Mouse (Mus musculus) megakaryocyte-erythroid progenitor cell, adult 5-6 weeks (primary cell): Measurements from ENCODE around the gene Enthd1. TPM values are rescaled to one million over a fixed set of nuclear protein-coding genes. Genes with fewer than 3 reads are reported as not detected.
A peak's percentile ranks its signal among the peaks of the same experiment; 100 is the strongest.
"Not testable (repeated sequence)": the region's sequence is repeated elsewhere in the genome, so short reads cannot be mapped to it uniquely, and the experiment has no call there.

Experiments
- ATAC-seq: replicated peaks from 2 replicates; pipeline ENCODE4 v1.8.0; 2016; ENCODE audit warnings: mild to moderate bottlenecking, inconsistent platforms; ENCODE audit not compliant: severe bottlenecking, poor library complexity, low FRiP score, low TSS enrichment
- total RNA-seq, 2 experiments: library from RNA; stranded (forward) in 1 of 2; stranded (reverse) in 1 of 2; fragments of 200-1000, 215-1000 nt in 1 of 2; fragments of >200 nt in 1 of 2; fragmentation: Nextera tagmentation in 1 of 2; gene quantifications; 2 replicates each; pipeline ENCODE4 v1.2.3; 2014 to 2017

Enthd1 gene
- total RNA-seq (2014; fragmentation: Nextera tagmentation), result not detected in 2 replicates
- total RNA-seq (2017), result not detected in 2 replicates

DNA sequence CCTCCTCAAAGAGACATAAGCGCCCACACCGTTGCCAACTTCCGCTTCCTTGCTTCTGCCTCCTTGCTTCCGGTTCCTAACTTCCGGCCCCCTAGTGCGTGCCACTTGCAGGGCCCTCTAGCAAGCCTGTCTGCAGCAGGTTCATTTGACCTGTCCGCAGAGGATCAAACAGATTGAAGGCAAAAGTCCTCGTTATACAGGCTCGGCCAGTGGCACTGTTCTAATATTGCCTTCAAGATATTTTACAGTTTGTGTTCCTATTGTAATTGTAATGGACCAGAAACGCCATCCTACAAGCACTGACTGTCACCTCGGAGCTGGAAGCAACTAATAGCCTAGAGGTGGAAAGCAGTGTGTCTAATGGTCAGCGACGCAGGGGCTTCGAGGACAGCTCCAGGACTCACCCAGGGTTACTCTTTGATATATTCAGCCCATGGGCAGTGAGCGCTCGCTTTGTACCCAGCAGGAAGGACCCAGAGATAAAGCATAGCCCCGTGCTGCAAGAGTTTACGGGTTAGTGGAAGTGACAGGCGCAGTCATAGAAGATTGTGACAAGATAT, at the start of gene Enthd1:
TSS of gene Enthd1 (minus strand) at position 51 of the 560 bp plus-strand sequence.
- no peak for ATAC-seq

DNA sequence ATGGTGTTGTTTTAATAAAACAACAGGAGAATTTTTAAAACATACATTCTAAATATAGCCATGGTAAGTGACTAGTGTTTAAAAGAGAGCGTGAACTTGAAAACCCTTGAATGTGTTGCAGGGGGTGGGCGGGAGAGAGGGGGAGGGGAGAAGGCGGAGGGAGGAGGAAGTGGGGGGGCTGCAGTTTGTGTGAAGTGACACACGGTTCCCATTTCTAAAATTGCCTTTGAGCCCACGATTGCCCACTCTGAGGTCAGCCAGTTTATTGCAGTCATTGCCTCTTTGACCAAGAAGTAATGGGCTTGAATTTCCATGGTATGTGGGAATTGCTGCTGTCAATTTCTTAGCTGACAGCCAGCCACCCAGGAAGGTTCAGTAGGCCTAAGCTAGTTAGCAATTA, 48.9 kb upstream of the Enthd1 start:
- ATAC-seq, result no peak

DNA sequence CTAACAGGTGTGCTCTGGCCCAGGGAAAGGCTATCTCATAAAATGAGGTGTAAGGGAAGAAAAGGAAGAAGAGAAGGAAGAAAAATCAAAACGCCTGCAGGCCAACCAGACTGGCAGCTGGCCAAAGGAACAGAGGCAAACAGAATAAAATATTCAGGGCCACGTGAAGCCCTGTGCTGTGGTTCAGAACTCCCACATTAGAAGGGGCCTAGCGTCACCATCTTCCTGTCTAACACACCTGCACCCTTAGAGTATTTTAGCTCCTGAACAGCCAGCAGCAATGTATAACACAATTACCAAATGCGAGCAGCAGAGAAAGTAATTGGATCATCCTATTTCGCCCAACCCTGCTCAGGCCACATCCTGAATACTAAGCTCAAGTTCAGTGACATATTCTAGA, 46.5 kb upstream of the Enthd1 start:
- no peak for ATAC-seq

DNA sequence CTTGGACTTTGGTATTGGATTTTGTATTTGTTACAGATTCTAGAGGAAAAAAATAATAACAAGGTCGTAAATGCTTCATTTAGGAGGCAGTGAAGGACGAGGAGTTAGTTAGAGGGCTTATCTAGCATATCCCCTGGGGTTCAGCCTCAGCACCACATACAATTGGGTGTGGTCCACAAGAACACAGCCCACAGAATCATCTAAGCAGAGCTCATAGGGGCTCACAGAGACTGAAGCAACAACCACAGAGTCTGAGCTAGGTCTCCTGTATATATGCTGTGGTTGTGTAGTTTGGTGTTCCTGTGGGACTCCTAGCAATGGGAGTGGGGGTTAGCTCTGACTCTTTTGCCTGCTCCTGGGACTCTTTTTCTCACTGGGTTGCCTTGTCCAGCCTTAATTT, 45.4 kb upstream of the Enthd1 start:
- ATAC-seq, result no peak

DNA sequence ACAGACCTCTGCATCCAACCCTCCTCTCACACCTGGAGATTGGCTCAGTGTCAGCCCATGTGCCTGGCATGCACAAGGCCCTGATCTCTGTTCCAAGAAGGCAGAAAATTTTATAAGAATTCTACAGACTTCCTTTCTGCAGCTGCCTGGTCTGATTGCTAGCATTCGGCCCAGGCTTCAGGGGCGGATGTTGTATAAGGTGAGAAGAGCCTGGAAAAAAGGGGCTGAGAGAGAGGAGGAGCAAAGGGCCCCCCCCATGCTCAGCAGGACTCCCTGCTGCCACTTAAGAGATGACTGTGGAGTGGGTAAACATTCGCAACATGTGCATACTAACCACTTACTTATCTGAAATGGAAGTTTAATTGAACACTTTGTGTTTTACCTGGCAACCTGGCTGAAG, 43.0 kb upstream of the Enthd1 start:
- ATAC-seq, result no peak

DNA sequence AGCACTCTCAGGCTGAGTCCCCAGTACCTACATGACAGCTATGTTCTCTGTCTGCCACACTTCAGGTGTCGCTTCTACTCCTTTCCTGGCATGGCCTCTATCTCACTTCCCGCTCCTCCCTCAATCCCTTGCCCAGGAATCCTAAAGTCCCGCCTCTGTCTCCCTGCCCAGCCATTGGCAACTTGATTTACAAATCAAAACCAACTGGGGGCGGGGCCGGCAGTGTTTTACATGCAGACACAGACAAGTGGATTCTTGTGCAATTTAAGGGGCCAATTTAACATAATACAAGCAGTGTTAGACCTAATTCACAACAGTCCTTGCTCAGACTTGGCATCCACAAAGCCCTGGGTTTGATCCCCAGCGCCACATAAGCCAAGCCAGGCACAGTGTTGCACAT, 39.1 kb upstream of the Enthd1 start:
- ATAC-seq, result no peak

DNA sequence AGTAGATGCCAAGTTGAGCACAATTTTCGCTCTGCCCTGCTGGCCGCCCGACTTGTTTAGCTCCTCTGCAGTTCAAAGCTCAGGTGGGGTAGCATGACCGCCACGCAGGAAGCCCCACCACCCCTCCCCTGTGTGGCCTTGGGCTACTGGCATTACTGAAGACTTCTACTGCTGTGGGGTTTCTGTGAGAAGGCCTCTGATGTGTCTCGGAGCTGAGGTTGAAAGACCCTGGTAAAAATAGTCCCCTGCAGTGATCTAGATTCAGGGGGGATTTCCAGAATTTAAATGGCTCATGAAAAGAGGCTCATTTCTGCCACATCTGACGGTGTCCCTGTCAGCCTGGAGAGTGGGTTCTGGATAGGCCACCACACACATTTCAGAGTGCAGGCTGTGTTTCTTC, 37.5 kb upstream of the Enthd1 start:
- ATAC-seq, result no peak

DNA sequence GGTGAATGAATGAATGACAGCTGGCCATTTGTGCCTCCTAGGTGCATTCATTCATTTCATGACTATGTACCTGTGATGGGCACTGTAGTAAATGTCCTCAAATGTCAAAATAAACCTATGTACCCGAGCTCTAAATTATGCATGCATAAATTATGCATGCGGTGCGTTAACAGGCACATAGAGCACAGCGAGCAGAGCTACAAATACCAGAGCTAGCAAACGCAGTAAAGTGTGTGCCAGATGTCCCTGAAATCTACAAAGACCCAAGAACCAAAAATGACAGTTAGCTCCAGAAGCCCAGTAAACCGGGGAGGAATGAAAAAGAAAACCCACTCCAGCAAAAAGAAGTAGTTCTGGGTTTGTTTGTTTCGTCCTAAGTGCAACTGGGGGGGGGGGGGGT, 36.5 kb upstream of the Enthd1 start:
- no peak for ATAC-seq

DNA sequence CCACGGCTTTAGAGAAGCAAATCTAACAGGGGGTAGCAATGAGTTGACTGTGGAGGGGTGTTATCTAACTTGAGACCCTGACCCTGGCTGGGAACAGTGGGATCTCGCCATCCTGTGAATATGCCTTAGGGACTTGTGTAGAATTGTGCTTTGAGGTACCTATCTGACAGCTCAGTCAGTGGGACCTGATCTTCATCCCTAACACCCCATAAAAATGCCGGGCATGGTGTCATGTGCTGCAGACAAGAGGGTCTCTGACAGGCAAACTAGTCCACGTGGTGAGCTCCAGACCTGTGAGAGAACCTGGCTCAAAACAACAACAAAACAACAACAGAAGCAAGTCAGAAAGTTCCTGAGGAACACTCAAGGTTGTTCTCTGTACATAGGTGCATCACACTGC, 34.9 kb upstream of the Enthd1 start:
- ATAC-seq, result no peak

DNA sequence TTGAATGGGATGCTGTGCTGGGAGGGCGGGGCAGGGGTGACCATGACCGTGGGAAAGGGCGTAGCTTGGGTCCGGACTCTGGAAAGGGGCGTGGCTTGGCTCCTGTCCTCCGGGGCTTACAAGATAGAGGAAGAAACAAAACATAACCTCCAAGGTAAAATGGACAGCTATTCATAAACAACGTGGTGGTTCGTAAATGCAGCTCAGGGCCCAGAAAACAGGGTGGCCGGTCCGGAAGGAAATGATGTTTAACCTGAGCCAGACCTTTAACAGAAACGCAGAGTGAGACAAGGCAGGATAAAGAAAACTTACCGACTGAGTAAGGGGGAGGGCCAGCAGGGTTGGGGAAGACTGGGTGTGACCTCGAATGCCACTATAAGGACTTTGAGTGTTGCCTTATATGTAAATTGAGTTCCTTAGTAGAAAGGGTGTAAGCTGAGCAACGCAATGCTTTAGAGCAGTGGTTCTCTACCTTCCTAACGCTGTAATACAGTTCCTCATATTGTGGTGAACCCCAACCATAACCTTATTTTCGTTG, 34.3 kb upstream of the Enthd1 start:
- ATAC-seq, result peak; percentile 82

DNA sequence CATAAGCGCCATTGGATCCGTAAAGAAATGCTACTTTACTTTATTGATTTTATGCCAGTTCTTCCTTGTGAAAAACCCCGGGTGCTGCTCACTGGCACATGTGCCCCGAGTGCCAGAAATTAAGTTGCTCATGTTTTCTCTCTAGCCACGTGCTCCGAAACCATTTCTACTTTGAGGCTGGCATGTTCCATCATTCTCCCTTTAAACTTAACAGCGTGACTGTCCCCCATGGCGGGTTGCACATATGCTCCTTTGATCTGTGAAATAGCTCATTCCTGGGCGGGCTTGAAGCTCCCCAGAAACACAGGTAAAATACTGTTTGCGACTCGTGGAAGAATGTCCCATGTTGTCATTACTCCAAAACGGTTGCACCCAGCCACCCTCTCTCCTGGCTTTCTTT, 33.8 kb upstream of the Enthd1 start:
- ATAC-seq, result no peak

DNA sequence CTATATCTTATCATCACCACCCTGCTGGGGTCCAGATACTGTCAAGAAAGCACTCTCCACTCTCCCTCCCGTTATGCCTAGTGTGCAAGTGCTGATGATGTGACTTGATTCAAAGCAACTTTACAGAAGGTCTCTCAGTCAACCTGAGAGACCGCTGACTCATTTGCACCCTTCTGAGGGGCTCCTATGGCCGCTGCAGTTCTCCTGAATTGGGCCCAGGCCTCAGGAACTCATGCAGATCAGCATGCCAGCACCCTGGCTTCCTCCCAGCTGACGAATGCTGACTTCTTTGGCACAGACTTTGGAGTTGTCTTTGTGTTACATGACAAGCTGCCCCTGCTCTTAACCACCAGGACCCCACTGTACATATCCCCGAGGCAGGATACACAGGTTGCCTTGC, 28.9 kb upstream of the Enthd1 start:
- ATAC-seq, result no peak

DNA sequence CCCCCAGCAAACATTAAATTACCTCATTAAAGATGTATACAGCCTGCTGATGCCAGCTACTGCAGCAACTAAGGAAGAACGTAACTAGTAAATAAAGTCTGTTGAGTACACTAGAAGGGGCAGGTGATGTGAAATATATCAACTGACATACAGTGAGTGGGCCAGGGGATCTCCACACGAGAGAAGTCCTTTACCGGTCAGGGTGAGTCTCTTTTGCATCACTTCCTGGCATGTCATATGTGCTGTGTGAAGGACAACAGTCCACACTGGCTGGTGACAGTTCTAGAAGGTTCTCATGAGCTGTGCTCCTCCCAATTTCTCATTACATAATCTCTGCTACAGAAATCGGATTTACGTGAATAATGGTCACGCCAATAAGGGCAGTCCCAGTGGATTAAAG, 27.8 kb upstream of the Enthd1 start:
- no peak for ATAC-seq

DNA sequence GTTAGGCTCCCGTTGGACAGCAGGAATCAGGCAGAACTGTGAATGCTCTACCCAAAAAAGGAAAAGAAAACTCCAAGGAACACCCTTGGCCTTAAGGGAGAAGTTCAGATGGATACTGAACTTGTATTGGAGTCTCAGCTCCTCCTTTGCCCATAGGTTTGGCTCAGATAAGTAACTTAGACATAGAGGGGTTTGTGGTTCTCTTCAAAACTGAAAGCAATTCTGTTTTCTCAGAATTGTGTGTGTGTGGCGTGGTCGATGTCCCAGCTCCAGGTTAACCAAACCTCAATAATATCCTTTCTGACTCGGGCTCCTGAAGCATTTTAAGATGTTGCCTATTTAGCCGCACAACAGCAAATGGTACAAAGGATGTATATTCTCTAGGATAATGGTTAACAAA, 25.7 kb upstream of the Enthd1 start:
- no peak for ATAC-seq

DNA sequence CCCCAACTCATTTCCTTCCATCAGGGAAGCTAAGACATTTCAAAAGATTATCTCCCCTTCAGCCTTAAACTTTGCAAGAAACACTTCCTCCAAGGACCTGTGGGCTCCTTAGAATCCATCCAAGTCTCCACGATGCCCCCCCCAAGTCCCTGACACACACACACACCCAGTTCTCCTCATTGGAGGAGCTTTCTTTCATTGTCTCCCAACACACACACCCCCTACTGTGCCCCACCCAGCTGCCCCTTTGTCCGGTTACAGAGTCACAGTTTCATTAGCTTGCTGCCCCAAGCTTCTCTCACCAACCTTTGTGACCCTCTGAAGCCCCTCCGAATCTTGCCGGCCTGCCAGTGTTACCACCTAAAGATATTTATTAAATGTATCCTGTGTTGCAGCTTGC, 21.3 kb upstream of the Enthd1 start:
- no peak for ATAC-seq

DNA sequence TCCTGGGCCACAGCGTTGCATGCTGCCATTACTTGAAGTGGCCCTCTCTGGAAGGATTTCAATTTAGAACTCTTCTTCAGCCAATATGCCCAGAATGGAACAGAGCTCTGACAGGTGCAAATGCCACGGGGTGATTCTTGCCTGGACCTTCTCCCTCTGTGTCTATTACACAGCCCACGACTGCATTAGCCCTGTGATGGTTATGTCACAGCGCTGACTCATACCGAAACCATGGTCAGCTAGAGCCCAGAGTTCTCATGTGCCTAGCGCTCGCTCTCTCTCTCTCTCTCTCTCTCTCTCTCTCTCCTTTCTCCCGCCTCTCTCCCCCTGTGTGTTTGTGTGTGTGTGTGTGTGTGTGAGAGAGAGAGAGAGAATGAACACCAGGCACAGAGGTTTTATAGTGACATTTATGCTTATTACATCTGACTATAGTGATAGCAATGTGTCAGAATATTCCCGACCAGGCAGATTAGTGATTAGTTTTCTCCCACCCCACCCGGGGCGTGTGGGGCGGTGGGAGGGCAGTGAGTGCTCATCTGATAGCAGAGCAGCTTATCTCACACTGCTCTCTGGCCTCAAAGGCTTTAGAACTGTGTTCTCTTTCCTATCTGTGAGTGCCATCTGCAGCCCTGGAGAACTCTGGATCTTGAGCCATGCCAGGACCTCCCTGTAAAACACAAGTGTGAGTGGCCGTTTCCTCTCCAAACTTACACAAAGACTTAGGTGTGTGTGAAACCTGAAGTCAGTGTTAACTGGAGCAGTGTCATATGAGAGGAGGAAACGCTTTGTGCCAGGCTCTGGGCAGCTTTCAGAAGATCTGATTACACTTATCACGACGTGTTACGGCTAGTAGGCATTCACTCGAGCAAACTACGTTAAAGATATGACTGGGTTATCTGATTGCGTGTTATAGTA, 17.9 kb upstream of the Enthd1 start:
- peak; percentile 58 for ATAC-seq

DNA sequence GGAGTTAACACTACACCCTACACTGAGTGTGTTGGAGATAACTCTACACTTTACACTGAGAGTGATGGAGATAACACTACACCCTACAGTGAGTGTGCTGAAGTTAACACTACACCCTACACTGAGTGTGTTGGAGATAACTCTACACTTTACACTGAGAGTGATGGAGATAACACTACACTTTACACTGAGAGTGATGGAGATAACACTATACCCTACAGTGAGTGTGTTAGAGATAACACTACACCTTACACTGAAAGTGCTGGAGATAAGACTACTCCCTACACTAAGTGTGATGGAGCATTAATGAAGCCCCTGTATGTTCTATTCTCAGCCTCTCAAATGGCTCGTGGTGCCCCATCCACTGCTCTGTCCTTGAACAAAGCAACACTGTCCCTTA, 15.6 kb upstream of the Enthd1 start:
- ATAC-seq, result not testable (repeated sequence)

DNA sequence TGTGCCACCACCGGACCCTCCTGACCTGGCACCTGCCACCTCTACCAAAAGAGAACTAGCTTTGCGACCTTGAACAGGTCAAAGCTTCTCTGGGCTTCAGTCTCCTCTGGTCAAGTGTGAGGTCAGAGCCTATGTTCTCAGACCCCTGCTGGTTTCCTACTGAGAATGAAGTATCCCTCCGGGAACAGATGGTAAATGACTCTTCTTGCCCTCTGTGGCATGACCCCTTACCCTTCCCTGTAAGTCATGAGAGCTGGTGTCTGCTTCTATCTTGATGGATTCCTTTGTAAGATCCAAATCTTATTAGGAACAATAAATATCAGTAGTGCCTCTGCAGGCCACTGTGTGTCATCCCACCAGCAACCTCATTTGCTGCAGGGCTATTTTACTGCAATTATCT, 14.2 kb upstream of the Enthd1 start:
- no peak for ATAC-seq

DNA sequence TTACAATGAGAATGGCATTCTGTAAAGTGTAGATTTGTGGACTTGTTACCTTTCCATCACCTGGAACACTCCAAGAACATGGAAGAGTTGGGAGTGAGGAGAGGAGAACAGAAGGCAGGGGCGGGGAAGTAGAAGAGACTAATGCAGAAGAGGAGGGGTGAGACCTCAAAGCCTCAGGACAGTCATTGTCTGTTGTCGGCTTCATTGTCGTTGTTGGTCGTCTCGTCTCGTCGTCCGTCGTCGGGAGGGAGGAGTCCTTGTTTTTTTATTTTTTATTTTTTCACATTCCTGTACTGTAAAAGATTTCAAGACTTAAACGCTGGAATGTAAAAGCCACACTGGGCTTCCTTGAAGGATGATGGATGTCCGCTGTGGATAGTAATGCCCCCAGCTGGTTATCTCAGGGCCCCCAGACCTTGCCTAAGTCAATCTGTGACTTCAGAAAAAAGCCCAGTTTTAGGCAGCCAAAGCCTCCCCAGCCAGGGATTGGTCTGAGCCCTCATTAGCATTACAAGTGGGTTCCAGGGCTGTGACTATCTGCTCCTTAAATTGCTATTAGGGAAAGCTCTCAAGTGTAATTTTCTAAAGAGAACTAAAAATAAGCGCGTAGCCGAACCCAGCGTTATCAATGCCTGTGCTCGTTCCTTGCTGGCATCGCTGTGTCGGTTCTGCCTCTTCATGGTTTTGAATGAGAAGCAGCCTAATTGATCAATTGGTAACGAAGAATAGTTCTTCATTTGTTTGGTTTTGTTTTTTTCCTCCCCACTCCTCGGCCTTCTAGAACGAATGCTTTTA, 12.4 kb upstream of the Enthd1 start:
- ATAC-seq, result no peak

DNA sequence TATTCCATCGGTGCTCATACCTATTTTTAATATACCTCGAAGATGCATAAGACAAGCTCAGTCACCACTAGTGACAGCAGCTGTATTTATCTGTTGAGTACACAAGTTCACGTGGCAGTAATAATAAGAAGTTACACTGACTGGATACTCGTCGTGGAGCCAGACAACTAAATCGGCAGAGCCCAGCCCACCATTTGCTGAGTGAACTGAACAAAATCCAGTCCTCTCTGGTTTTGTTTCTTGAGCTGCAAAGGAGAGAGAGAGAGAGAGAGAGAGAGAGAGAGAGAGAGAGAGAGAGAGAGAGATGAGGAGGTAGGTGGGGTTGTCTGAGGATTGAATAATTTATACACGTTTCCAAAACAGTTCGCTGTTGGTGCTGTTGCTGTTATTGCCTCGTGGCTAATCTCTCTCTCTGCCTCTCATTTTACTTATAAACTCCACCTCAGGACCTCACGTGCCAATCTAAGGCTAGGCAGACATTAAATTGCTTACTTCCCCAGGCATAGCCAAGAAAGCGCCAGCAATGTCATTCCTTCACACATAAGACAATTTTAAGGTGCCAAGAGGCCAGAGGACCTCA, 11.5 kb upstream of the Enthd1 start:
- no peak for ATAC-seq
